Mouse (Mus musculus) liver, postnatal 0 days (tissue): ENCODE measurements at regions not wholly inside any gene's neighbourhood (a gene's known extent, or its start where the extent isn't known, plus 50 kb on each side); places are given as distances from the start of the nearest gene placed in this dataset.

Experiments
- CTCF ChIP-seq: sonication (generic); IDR thresholded peaks from 2 replicates; pipeline ENCODE4 v1.5.1; 2016; ENCODE audit warnings: antibody characterized with exemption, low read depth
- EP300 ChIP-seq: IDR thresholded peaks from 2 replicates; pipeline ENCODE4 v1.6.1; 2016; ENCODE audit warnings: antibody characterized with exemption, low read depth, mild to moderate bottlenecking

GRCm38 (mm10) chr4:34429456-34430235 is 121.1 kb upstream of the Akirin2 start:
- TF ChIP-seq EP300 (no peak), CTCF (0 out of 2 replicates have a peak, but pooled peaks have one; percentile 1)
